Mouse (Mus musculus) left cerebral cortex, postnatal 4 days (tissue): Measurements from ENCODE around the gene Fads2. TPM values are rescaled to one million over a fixed set of nuclear protein-coding genes. Genes with fewer than 3 reads are reported as not detected.
A peak's percentile ranks its signal among the peaks of the same experiment; 100 is the strongest.

Source experiments
- DNase-seq: peaks from one replicate; pipeline ENCODE4 v3.0.0-alpha.2; 2022
- intact Hi-C: fragments of 180-260 bp; cut with DNase I; formaldehyde crosslinking; loops from one replicate; pipeline ENCODE4 v1.15.1; 2025
- total RNA-seq, 2 experiments: library from RNA; stranded (reverse); gene quantifications; 2 replicates each; pipeline ENCODE4 v1.2.3; 2021

Gene Fads2
- total RNA-seq, 2 experiments from 2014 or later = 220 to 236 TPM

- no peak for DNase-seq
- intact Hi-C loops = no loop called here
These were observed 82.3 kb downstream of the Fads2 start for GRCm38 (mm10) chr19:10019214-10019760.

GRCm38 (mm10) chr19:10018527-10018818, 83.1 kb downstream of the Fads2 start:
- intact Hi-C loops = no loop called here
- DNase-seq = no peak

DNA sequence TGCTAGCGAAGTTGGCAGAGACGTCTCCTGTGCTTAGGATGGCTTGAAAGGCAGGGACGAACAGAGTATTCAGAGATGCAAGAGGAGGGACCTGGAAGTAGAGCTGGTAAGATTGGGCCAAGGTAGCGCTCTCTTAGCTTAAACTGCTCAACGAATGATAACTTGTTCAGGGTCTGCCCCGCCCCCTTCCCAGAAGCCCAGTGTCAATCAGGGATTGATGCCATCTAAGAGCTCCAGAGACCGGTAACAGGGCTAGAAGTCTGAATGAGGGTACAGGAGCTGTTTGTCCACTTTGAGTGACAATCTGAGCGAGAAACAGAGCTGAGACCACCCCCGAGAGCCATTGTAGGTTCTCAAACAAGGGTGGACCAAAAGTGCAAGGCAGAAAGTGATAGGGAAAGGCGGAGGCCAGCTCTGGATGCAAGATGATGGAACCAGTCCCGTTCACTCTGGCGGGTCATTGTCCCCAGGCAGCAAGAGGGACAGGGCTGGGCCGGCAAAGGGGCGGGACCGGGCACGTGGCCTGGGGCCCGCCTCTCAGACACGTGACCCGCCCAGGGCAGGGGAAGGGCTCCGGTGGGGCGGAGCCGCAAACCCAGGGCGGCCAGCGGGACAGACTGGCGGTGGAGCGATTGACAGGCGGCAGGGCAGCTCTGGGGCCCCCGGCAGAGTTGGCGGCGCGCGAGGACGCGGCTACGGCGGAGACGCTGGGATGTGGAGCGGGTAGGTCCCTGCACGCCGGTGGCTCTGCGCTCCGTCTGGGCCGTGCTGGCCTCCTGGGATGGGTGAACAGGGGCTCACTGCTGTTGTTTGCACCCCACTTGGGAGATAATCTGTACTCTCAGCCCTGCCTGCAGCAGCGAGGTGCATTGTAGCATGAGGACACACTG, 83.7 kb downstream of the Fads2 start:
- intact Hi-C loops = no loop called here
- DNase-seq = peak; percentile 89

- intact Hi-C loops = no loop called here
These were observed 85.4 kb downstream of the Fads2 start for GRCm38 (mm10) chr19:10016151-10016550.

DNA sequence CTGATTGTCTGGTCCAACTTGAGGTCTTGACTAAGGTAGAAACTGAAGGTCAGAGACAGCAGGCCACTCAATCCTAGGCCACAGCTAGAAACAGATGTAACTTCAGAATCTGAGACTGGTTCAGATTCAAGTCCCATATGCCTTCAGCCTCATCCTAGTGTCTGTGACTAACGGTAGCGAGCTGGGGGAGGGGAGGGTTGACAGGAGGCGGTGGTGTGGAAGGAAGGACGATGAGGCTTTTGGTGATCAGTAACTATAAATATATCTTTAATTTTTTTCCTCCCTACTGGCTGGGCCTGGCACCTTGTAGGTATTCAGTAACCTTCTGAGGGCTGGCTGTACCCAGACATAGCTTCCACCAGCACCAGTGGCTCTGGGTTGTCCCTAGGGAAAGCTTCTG, 86.1 kb downstream of the Fads2 start:
- no peak for DNase-seq
- intact Hi-C loops = no loop called here

More at GRCm38 (mm10) chr19:10016151-10016550, 85.4 kb downstream of the Fads2 start:
- no peak for DNase-seq

DNA sequence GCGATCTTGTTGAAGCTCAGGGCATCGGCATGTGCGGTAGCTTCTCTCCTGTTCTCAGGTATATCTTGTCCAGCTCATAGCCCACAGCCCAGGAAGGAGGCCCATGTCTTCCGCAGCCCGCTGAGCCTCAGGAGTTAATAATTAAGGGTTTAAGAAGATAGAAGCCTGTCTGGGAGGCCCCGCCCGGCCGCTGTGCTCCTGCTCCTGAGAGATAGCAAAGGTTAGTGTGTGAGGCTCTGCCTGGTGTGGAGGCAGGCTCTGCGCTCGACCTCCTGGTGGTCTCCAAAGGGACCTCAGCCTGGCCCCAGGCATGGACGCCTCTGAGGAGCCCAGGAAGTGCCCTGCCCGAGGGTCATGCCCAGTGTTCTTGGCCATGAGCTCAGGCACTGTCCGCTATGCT, 86.7 kb downstream of the Fads2 start:
- intact Hi-C loops = no loop called here
- no peak for DNase-seq

GRCm38 (mm10) chr19:10013913-10014312, 87.6 kb downstream of the Fads2 start:
- intact Hi-C loops = no loop called here
- no peak for DNase-seq

DNA sequence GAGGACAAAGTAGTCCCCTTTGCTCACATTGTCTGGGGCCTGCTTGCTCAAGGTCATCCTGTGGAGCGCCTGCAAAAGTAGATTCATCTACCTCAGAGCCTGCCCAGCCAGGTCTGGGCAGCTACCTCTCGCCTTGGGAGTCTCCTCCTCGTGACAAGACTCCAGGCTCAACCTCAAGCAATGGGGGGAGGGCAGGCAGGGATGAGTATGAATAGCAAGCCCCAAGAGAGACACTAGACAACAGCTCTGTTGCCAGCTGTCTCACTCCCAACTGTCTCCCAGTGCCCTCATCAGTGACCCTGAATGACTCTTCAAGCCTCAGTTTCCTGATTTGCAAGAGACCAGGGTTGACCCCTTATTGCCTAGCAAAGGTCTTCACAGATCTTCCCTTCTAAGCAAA, 88.2 kb downstream of the Fads2 start:
- no peak for DNase-seq
- intact Hi-C loops = no loop called here

- intact Hi-C loops = no loop called here
- DNase-seq = no peak
These were observed 88.7 kb downstream of the Fads2 start for GRCm38 (mm10) chr19:10012827-10013278.

Other genes with a start within 250 kb of the Fads2 start
- gene Incenp, start 202.2 kb downstream of the Fads2 start, total RNA-seq = 10 to 100 TPM; 27.2 to 30.8 TPM
- 1,000 to 10,000 TPM; 1,213 to 1,248 TPM for gene Fth1, start 121.1 kb downstream of the Fads2 start, total RNA-seq
- 1 to 10 TPM; 1.7 to 2.1 TPM for gene Best1, start 100.1 kb downstream of the Fads2 start, total RNA-seq
- gene Rab3il1, start 100.1 kb downstream of the Fads2 start, total RNA-seq = 10 to 100 TPM; 12.9 to 14.9 TPM
- 10 to 100 TPM; 52.8 to 60.4 TPM for gene Fads3, start 60.2 kb downstream of the Fads2 start, total RNA-seq
- 100 to 1,000 TPM; 149 to 158 TPM for gene Fads1, start 81.1 kb upstream of the Fads2 start, total RNA-seq
- gene Tmem258, start 102.3 kb upstream of the Fads2 start, total RNA-seq = 100 to 1,000 TPM; 105 to 114 TPM
- gene Fen1, start 102.4 kb upstream of the Fads2 start, total RNA-seq = 10 to 100 TPM; 11.7 to 11.9 TPM
- 1 to 10 TPM; 1.6 to 1.8 TPM for gene Myrf, start 139.0 kb upstream of the Fads2 start, total RNA-seq
- gene Dagla, start 203.1 kb upstream of the Fads2 start, total RNA-seq = 10 to 100 TPM; 44.1 to 44.6 TPM